Mouse (Mus musculus): ENCODE data around the gene Ctsa. TPM values are rescaled to one million over a fixed set of nuclear protein-coding genes. Genes with fewer than 3 reads are reported as not detected.
"Not testable (repeated sequence)": the region's sequence is repeated elsewhere in the genome, so short reads cannot be mapped to it uniquely, and the experiment has no call there.

Ctsa gene
- total RNA-seq, 2 experiments from 2014 or later, result 58.0 to 87.0 TPM

GRCm38 (mm10) chr2:164871602-164872303 is 39.1 kb downstream of the Ctsa start:
- no peak for ATAC-seq (replicated peaks; ENCODE audit: low FRiP score, low TSS enrichment, poor library complexity, severe bottlenecking)

GRCm38 (mm10) chr2:164873621-164874020 is 40.9 kb downstream of the Ctsa start:
- no peak for ATAC-seq (replicated peaks; ENCODE audit: low FRiP score, low TSS enrichment, poor library complexity, severe bottlenecking)

- ATAC-seq (replicated peaks; ENCODE audit: low FRiP score, low TSS enrichment, poor library complexity, severe bottlenecking), result no peak
Observed at GRCm38 (mm10) chr2:164874239-164874769, 41.6 kb downstream of the Ctsa start.

GRCm38 (mm10) chr2:164875648-164876047 is 43.0 kb downstream of the Ctsa start:
- ATAC-seq (replicated peaks; ENCODE audit: low FRiP score, low TSS enrichment, poor library complexity, severe bottlenecking), result not testable (repeated sequence)

- ATAC-seq (replicated peaks; ENCODE audit: low FRiP score, low TSS enrichment, poor library complexity, severe bottlenecking), result not testable (repeated sequence)
Observed at GRCm38 (mm10) chr2:164877376-164878215, 44.9 kb downstream of the Ctsa start.

GRCm38 (mm10) chr2:164878509-164879227 is 46.0 kb downstream of the Ctsa start:
- peak; percentile 54 for ATAC-seq (replicated peaks; ENCODE audit: low FRiP score, low TSS enrichment, poor library complexity, severe bottlenecking)

- ATAC-seq (replicated peaks; ENCODE audit: low FRiP score, low TSS enrichment, poor library complexity, severe bottlenecking), result peak; percentile 39
Observed at GRCm38 (mm10) chr2:164879228-164879567, 46.5 kb downstream of the Ctsa start, which contains the start of gene Pcif1. Gene Pcif1, plus strand, starts transcription at chr2:164879304.

- peak; percentile 80 for ATAC-seq (replicated peaks; ENCODE audit: low FRiP score, low TSS enrichment, poor library complexity, severe bottlenecking)
Observed at GRCm38 (mm10) chr2:164879568-164880277, 47.0 kb downstream of the Ctsa start.

- ATAC-seq (replicated peaks; ENCODE audit: low FRiP score, low TSS enrichment, poor library complexity, severe bottlenecking), result no peak
Observed at GRCm38 (mm10) chr2:164882619-164883018, 49.9 kb downstream of the Ctsa start.

GRCm38 (mm10) chr2:164885788-164886187 is 53.1 kb downstream of the Ctsa start:
- ATAC-seq (replicated peaks; ENCODE audit: low FRiP score, low TSS enrichment, poor library complexity, severe bottlenecking), result peak; percentile 27; the same call in 1 of the 2 replicates

GRCm38 (mm10) chr2:164886617-164887016 is 53.9 kb downstream of the Ctsa start:
- ATAC-seq (replicated peaks; ENCODE audit: low FRiP score, low TSS enrichment, poor library complexity, severe bottlenecking), result no peak

GRCm38 (mm10) chr2:164888996-164889395 is 56.3 kb downstream of the Ctsa start:
- ATAC-seq (replicated peaks; ENCODE audit: low FRiP score, low TSS enrichment, poor library complexity, severe bottlenecking), result no peak

- no peak for ATAC-seq (replicated peaks; ENCODE audit: low FRiP score, low TSS enrichment, poor library complexity, severe bottlenecking)
Observed at GRCm38 (mm10) chr2:164889960-164890359, 57.3 kb downstream of the Ctsa start.

Other genes with a start within 250 kb of the Ctsa start
- gene Wfdc6a, start 247.4 kb upstream of the Ctsa start, total RNA-seq (2014; fragmentation: Nextera tagmentation), result not detected in 2 replicates
- gene Wfdc6a, start 247.4 kb upstream of the Ctsa start, total RNA-seq (2017), result not detected in 2 replicates
- not detected in 2 replicates for gene Eppin, start 239.3 kb upstream of the Ctsa start, total RNA-seq (2014; fragmentation: Nextera tagmentation)
- gene Eppin, start 239.3 kb upstream of the Ctsa start, total RNA-seq (2017), result not detected in 2 replicates
- gene Wfdc6b, start 219.4 kb upstream of the Ctsa start, total RNA-seq (2014; fragmentation: Nextera tagmentation), result not detected in 2 replicates
- gene Wfdc6b, start 219.4 kb upstream of the Ctsa start, total RNA-seq (2017), result not detected in 2 replicates
- not detected in 2 replicates for gene Wfdc8, start 219.2 kb upstream of the Ctsa start, total RNA-seq (2014; fragmentation: Nextera tagmentation)
- not detected in 2 replicates for gene Wfdc8, start 219.2 kb upstream of the Ctsa start, total RNA-seq (2017)
- gene Wfdc16, start 194.1 kb upstream of the Ctsa start, total RNA-seq (2014; fragmentation: Nextera tagmentation), result not detected in 2 replicates
- not detected in 2 replicates for gene Wfdc16, start 194.1 kb upstream of the Ctsa start, total RNA-seq (2017)
- not detected in 2 replicates for gene Wfdc10, start 176.8 kb upstream of the Ctsa start, total RNA-seq (2014; fragmentation: Nextera tagmentation)
- gene Wfdc10, start 176.8 kb upstream of the Ctsa start, total RNA-seq (2017), result not detected in 2 replicates
- not detected in 2 replicates for gene Wfdc9, start 176.3 kb upstream of the Ctsa start, total RNA-seq (2014; fragmentation: Nextera tagmentation)
- not detected in 2 replicates for gene Wfdc9, start 176.3 kb upstream of the Ctsa start, total RNA-seq (2017)
- gene Wfdc11, start 158.8 kb upstream of the Ctsa start, total RNA-seq (2014; fragmentation: Nextera tagmentation), result not detected in 2 replicates
- not detected in 2 replicates for gene Wfdc11, start 158.8 kb upstream of the Ctsa start, total RNA-seq (2017)
- not detected in 2 replicates for gene Wfdc13, start 147.8 kb upstream of the Ctsa start, total RNA-seq (2014; fragmentation: Nextera tagmentation)
- not detected in 2 replicates for gene Wfdc13, start 147.8 kb upstream of the Ctsa start, total RNA-seq (2017)
- not detected in 2 replicates for gene Spint4, start 134.4 kb upstream of the Ctsa start, total RNA-seq (2014; fragmentation: Nextera tagmentation)
- gene Spint4, start 134.4 kb upstream of the Ctsa start, total RNA-seq (2017), result not detected in 2 replicates
- not detected in 2 replicates for gene Spint5, start 117.6 kb upstream of the Ctsa start, total RNA-seq (2014; fragmentation: Nextera tagmentation)
- gene Spint5, start 117.6 kb upstream of the Ctsa start, total RNA-seq (2017), result not detected in 2 replicates
- 2.0 TPM in 1 of 2 replicates, not detected in the other for gene Wfdc3, start 86.9 kb upstream of the Ctsa start, total RNA-seq (2014; fragmentation: Nextera tagmentation)
- not detected in 2 replicates for gene Wfdc3, start 86.9 kb upstream of the Ctsa start, total RNA-seq (2017)
- gene Dnttip1, start 86.9 kb upstream of the Ctsa start, total RNA-seq (2014; fragmentation: Nextera tagmentation), result 28.7 and 37.2 TPM in 2 replicates
- 24.5 and 26.2 TPM in 2 replicates for gene Dnttip1, start 86.9 kb upstream of the Ctsa start, total RNA-seq (2017)
- gene Ube2c, start 63.0 kb upstream of the Ctsa start, total RNA-seq (2014; fragmentation: Nextera tagmentation), result 194 and 207 TPM in 2 replicates
- gene Ube2c, start 63.0 kb upstream of the Ctsa start, total RNA-seq (2017), result 90.6 and 159 TPM in 2 replicates
- gene Tnnc2, start 52.9 kb upstream of the Ctsa start, total RNA-seq (2014; fragmentation: Nextera tagmentation), result not detected in 2 replicates
- not detected in 2 replicates for gene Tnnc2, start 52.9 kb upstream of the Ctsa start, total RNA-seq (2017)
- 0.11 and 7.6 TPM in 2 replicates for gene Snx21, start 47.0 kb upstream of the Ctsa start, total RNA-seq (2014; fragmentation: Nextera tagmentation)
- gene Snx21, start 47.0 kb upstream of the Ctsa start, total RNA-seq (2017), result 0.33 TPM in 1 of 2 replicates, not detected in the other
- 15.5 and 26.4 TPM in 2 replicates for gene Acot8, start 28.0 kb upstream of the Ctsa start, total RNA-seq (2014; fragmentation: Nextera tagmentation)
- 10.1 and 17.6 TPM in 2 replicates for gene Acot8, start 28.0 kb upstream of the Ctsa start, total RNA-seq (2017)
- gene Zswim3, start 27.8 kb upstream of the Ctsa start, total RNA-seq (2014; fragmentation: Nextera tagmentation), result 6.8 and 6.9 TPM in 2 replicates
- gene Zswim3, start 27.8 kb upstream of the Ctsa start, total RNA-seq (2017), result 1.8 and 4.4 TPM in 2 replicates
- 11.0 and 14.2 TPM in 2 replicates for gene Zswim1, start 10.2 kb upstream of the Ctsa start, total RNA-seq (2014; fragmentation: Nextera tagmentation)
- gene Zswim1, start 10.2 kb upstream of the Ctsa start, total RNA-seq (2017), result 2.5 and 3.3 TPM in 2 replicates
- gene Spata25, start 4.3 kb upstream of the Ctsa start, total RNA-seq (2014; fragmentation: Nextera tagmentation), result not detected in 2 replicates
- not detected in 2 replicates for gene Spata25, start 4.3 kb upstream of the Ctsa start, total RNA-seq (2017)
- 0.26 and 1.8 TPM in 2 replicates for gene Neurl2, start 583 bp downstream of the Ctsa start, total RNA-seq (2014; fragmentation: Nextera tagmentation)
- gene Neurl2, start 583 bp downstream of the Ctsa start, total RNA-seq (2017), result 2.3 TPM in 1 of 2 replicates, not detected in the other
- gene Pltp, start 24.8 kb downstream of the Ctsa start, total RNA-seq (2014; fragmentation: Nextera tagmentation), result not detected in 2 replicates
- gene Pltp, start 24.8 kb downstream of the Ctsa start, total RNA-seq (2017), result not detected in 2 replicates
- 59.0 and 61.7 TPM in 2 replicates for gene Pcif1, start 46.4 kb downstream of the Ctsa start, total RNA-seq (2014; fragmentation: Nextera tagmentation)
- 13.2 and 16.3 TPM in 2 replicates for gene Pcif1, start 46.4 kb downstream of the Ctsa start, total RNA-seq (2017)
- gene Zfp335, start 78.9 kb downstream of the Ctsa start, total RNA-seq (2014; fragmentation: Nextera tagmentation), result 23.5 and 27.2 TPM in 2 replicates
- 5.8 and 8.6 TPM in 2 replicates for gene Zfp335, start 78.9 kb downstream of the Ctsa start, total RNA-seq (2017)
- gene Mmp9, start 107.9 kb downstream of the Ctsa start, total RNA-seq (2014; fragmentation: Nextera tagmentation), result 7.1 TPM in 1 of 2 replicates, not detected in the other
- gene Mmp9, start 107.9 kb downstream of the Ctsa start, total RNA-seq (2017), result 0.65 and 2.0 TPM in 2 replicates
- gene Slc12a5, start 127.9 kb downstream of the Ctsa start, total RNA-seq (2014; fragmentation: Nextera tagmentation), result 0.35 TPM in 1 of 2 replicates, not detected in the other
- gene Slc12a5, start 127.9 kb downstream of the Ctsa start, total RNA-seq (2017), result 0.34 and 0.61 TPM in 2 replicates
- 38.4 and 44.2 TPM in 2 replicates for gene Ncoa5, start 202.0 kb downstream of the Ctsa start, total RNA-seq (2014; fragmentation: Nextera tagmentation)
- 41.2 and 42.4 TPM in 2 replicates for gene Ncoa5, start 202.0 kb downstream of the Ctsa start, total RNA-seq (2017)
- 0.67 TPM in 1 of 2 replicates, not detected in the other for gene Cd40, start 222.8 kb downstream of the Ctsa start, total RNA-seq (2014; fragmentation: Nextera tagmentation)
- not detected in 2 replicates for gene Cd40, start 222.8 kb downstream of the Ctsa start, total RNA-seq (2017)

Measured in megakaryocyte-erythroid progenitor cell, adult 5-6 weeks (primary cell).